Mouse (Mus musculus): ENCODE measurements around the gene Prl7c1.
"Not testable (repeated sequence)": the region's sequence is repeated elsewhere in the genome, so short reads cannot be mapped to it uniquely, and the experiment has no call there.

Gene Prl7c1

GRCm38 (mm10) chr13:27780704-27781103, at the start of gene Prl7c1:
Gene Prl7c1 (minus strand): TSS chr13:27780804.
- not testable (repeated sequence) for DNase-seq (ENCODE audit: low spot score in 2 of 2)

- no peak for DNase-seq (ENCODE audit: low spot score in 2 of 2)
Observed at GRCm38 (mm10) chr13:27802765-27803164, 22.2 kb upstream of the Prl7c1 start.

DNA sequence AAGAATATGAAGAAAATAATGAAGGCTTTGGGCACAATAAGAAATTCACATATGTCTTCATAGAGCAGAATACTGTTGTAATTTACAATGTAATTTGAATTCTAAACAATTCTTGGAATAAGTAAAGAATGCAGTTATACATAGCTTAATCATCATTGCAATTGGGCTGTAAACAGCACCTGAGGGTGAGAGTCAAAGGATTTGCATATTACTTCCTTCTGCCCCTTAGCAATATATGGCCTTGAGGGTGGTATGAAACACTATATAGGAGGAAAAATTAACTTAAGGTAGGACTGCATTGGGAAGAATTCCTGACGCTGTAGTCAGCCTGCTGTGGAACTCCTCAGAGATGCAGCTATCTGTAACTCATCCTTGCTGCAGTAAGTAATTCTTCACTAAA, 20.8 kb upstream of the Prl7c1 start, which contains the start of gene Prl2a1:
TSS of gene Prl2a1 (plus strand) at position 301 of the 400 bp plus-strand sequence.
- no peak for DNase-seq (ENCODE audit: low spot score in 2 of 2)

DNA sequence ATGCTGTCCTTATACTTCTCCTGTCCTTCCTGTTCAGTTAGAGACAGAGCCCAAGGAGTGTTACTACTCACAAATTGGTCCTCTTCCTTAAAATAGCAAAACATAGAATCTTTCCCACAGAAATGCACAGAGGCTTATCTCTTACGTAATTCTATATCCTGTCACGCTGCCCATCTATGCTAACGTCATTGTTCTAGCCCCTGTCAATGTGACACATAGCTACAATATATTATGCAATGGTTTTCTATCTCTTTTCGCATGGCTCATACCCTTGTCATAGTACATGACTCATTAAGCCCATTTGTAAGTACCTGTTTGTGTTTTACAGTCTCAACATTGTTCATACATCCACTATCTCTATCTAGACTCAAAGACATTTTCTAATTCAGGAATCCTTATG, 18.7 kb upstream of the Prl7c1 start:
- no peak for DNase-seq (ENCODE audit: low spot score in 2 of 2)

DNA sequence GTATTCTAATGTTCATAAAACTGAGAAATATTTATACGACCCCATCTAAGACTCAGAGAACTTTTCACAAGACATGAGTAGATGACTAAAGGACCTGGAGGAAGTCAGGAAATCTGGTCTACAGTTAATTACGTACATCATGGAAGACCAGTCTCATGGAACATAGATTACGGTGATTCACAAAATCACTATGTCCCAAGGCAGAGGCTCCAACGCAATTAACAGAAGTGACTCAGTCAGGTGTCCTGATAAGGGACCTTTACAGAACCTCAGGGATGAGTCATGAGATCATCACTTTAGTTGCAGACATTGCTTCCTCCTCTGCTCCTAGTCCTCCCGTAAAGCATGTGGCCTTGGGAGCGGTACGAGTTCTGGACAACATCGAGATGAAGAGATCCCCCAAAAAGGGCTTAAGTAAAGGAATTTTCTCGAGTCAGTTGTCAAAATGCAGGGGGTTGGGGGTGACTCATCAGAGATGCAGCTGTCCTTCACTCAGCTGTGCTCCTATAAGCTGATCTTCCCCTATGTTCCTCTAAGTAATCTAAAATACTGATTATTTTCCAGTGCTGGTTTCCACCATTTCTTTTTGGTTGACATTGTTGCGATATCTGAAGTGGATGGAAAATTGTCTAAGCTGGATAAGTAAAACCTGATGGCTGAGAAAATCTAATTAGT, 46.0 kb downstream of the Prl7c1 start:
- no peak for DNase-seq (ENCODE audit: low spot score in 2 of 2)

GRCm38 (mm10) chr13:27730286-27730959, 50.2 kb downstream of the Prl7c1 start:
- not testable (repeated sequence) for DNase-seq (ENCODE audit: low spot score in 2 of 2)

DNA sequence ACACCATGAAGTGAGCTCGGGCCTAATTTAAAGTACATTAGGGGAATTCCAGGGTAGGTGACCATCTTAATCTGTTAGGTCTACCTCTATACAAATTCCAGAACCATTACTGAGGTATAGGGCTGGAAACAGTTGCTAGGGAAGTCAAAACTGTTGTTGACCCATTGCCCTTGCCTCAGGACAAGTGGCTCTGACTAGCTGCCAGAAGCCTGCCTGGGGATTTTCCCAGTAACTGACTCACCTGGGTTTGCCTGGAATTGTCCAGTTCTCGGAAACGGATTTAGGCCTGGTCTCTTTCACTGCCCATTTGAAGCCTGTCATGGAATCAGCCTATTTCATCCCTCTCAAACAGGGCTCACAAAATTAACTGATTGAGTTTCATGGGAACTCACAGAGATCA, 55.5 kb downstream of the Prl7c1 start:
- not testable (repeated sequence) for DNase-seq (ENCODE audit: low spot score in 2 of 2)

All from right cerebral cortex, postnatal 10 days (tissue).